Mouse (Mus musculus) embryonic fibroblast, embryonic 13.5 days (primary cell): ENCODE results near the gene Sdad1.

Experiments
- CTCF ChIP-seq: IDR thresholded peaks from 2 replicates; pipeline ENCODE4 v1.5.1; 2011; ENCODE audit warnings: mild to moderate bottlenecking, control low read depth, low read length, moderate library complexity, borderline replicate concordance; ENCODE audit not compliant: insufficient read depth
- POLR2A ChIP-seq: IDR thresholded peaks from 2 replicates; pipeline ENCODE4 v1.6.1; 2011; ENCODE audit warnings: low read depth, mild to moderate bottlenecking, control low read depth, low read length, moderate library complexity

GRCm38 (mm10) chr5:92327367-92327766 lies 17.1 kb upstream of the Sdad1 start:
- TF ChIP-seq POLR2A, result no peak
- TF ChIP-seq CTCF, result no peak
